8 mouse cellular contexts compared by ENCODE assay signal in the genomic region with DNA sequence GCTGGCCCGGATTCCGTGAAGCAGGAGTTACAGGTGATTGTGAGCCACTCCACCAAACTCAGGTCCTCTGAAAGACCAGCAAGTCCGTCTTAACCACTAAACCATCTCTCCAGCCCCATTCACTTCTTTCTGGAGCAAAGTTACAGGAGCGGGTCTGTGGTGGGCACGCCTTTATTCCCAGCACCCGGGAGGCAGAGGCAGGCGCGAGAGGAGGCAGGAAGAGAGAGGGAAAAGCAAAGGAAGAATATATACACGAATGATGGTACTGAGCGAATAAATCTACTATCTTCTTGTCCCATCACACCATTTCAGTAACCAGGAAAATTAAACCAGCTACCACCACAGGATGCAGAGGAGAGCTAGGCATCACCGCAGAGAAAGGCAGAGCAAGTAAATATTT. TPM values are rescaled to one million over a fixed set of nuclear protein-coding genes. Genes with fewer than 3 reads are reported as not detected.
DNase-seq lines count a peak whose midpoint lies in the region; ATAC-seq and TF ChIP-seq lines count a peak whose summit lies in the region.

No protein-coding gene starts in this region.

- H3K27me3 ChIP-seq in heart, embryonic 13.5 days (replicated peaks), result no peaks in the 10 kb centered on the region
- no peaks in the 10 kb centered on the region for H3K27me3 ChIP-seq in E14TG2a.4 (ENCODE audit: insufficient read depth, low read length)
- H3K27me3 ChIP-seq in forebrain, embryonic 12.5 days, result no peaks in the 10 kb centered on the region
- no peaks in the 10 kb centered on the region for H3K27me3 ChIP-seq in liver, embryonic 15.5 days

- peak overlapping the region; percentile 65 for H3K27ac ChIP-seq in heart, embryonic 13.5 days (replicated peaks)
- H3K27ac ChIP-seq in forebrain, embryonic 12.5 days, result peak overlapping the region; percentile 67
- H3K27ac ChIP-seq in liver, embryonic 15.5 days (replicated peaks), result peak overlapping the region; percentile 89

- TF ChIP-seq CTCF in E14TG2a.4 (conservative IDR thresholded peaks at IDR 0.05; ENCODE audit: low read length), result no peak

- H3K36me3 ChIP-seq in heart, embryonic 13.5 days, result peaks cover 41% of the 10 kb centered on the region
- peaks cover 43% of the 10 kb centered on the region for H3K36me3 ChIP-seq in E14TG2a.4 (ENCODE audit: insufficient read depth, low read length)
- peaks cover 27% of the 10 kb centered on the region for H3K36me3 ChIP-seq in forebrain, embryonic 12.5 days (replicated peaks)
- H3K36me3 ChIP-seq in liver, embryonic 15.5 days (replicated peaks), result peaks cover 42% of the 10 kb centered on the region

- ATAC-seq in heart, embryonic 13.5 days (ENCODE audit: extremely low read depth, insufficient number of reproducible peaks, low FRiP score, low TSS enrichment), result no peak
- ATAC-seq in forebrain, embryonic 12.5 days (ENCODE audit: low FRiP score), result no peak
- ATAC-seq in liver, embryonic 15.5 days (ENCODE audit: insufficient read depth), result peak; percentile 2; the same call in 1 of the 2 replicates

- no peak for DNase-seq in heart, adult 9 months (ENCODE audit: low spot score in 2 of 2)
- no peak for DNase-seq in left cerebral cortex, adult 9 months (ENCODE audit: low spot score in 2 of 2)
- DNase-seq in layer of hippocampus, adult 8-10 months (ENCODE audit: low spot score in 2 of 2), result no peak
- no peak for DNase-seq in frontal cortex, postnatal 10 days (ENCODE audit: low spot score in 2 of 2)

- H3K4me1 ChIP-seq in heart, embryonic 13.5 days, result peaks cover 39% of the 10 kb centered on the region
- peaks cover 72% of the 10 kb centered on the region for H3K4me1 ChIP-seq in E14TG2a.4 (replicated peaks; ENCODE audit: low read depth, low read length)
- peaks cover 22% of the 10 kb centered on the region for H3K4me1 ChIP-seq in forebrain, embryonic 12.5 days
- peaks cover 50% of the 10 kb centered on the region for H3K4me1 ChIP-seq in liver, embryonic 15.5 days (replicated peaks)

- peak overlapping the region; percentile 82 for H3K4me3 ChIP-seq in heart, embryonic 13.5 days
- H3K4me3 ChIP-seq in E14TG2a.4 (replicated peaks; ENCODE audit: low read length), result peak overlapping the region; percentile 89
- H3K4me3 ChIP-seq in forebrain, embryonic 12.5 days (replicated peaks), result peak overlapping the region; percentile 71
- peak overlapping the region; percentile 76 for H3K4me3 ChIP-seq in liver, embryonic 15.5 days (replicated peaks)

- peak overlapping the region; percentile 98 for H3K4me2 ChIP-seq in heart, embryonic 13.5 days
- H3K4me2 ChIP-seq in forebrain, embryonic 12.5 days, result peak overlapping the region; percentile 89
- H3K4me2 ChIP-seq in liver, embryonic 15.5 days, result peak overlapping the region; percentile 76

- H3K9ac ChIP-seq in heart, embryonic 13.5 days, result peak overlapping the region; percentile 88
- H3K9ac ChIP-seq in forebrain, embryonic 12.5 days, result peak overlapping the region; percentile 68
- peak overlapping the region; percentile 74 for H3K9ac ChIP-seq in liver, embryonic 15.5 days

- 8% methylated on average over 11 of the region's 11 CpGs for WGBS in heart, embryonic 13.5 days
- 11% methylated on average over 11 of the region's 11 CpGs for WGBS in forebrain, embryonic 12.5 days
- WGBS in liver, embryonic 15.5 days (ENCODE audit: insufficient replicate concordance), result 6% methylated on average over 11 of the region's 11 CpGs

- H3K9me3 ChIP-seq in heart, embryonic 13.5 days, result no peaks in the 10 kb centered on the region
- H3K9me3 ChIP-seq in E14TG2a.4 (ENCODE audit: low read length), result no peaks in the 10 kb centered on the region
- no peaks in the 10 kb centered on the region for H3K9me3 ChIP-seq in forebrain, embryonic 12.5 days
- no peaks in the 10 kb centered on the region for H3K9me3 ChIP-seq in liver, embryonic 15.5 days (replicated peaks)

RNA-seq across cellular contexts. Expression of a gene that starts 0.6 kb away (rescaled TPM):
- 18.4 and 19.4 TPM in 2 replicates for polyA plus RNA-seq in heart, embryonic 13.5 days (2015; fragmentation: Nextera tagmentation; extraction: Ambion mirVana)
- polyA plus RNA-seq in forebrain, embryonic 12.5 days (2016; fragmentation: Nextera tagmentation; extraction: Ambion mirVana), result 31.1 and 32.9 TPM in 2 replicates
- polyA plus RNA-seq in liver, embryonic 15.5 days (2015; fragmentation: Nextera tagmentation; extraction: Ambion mirVana), result 14.7 and 15.2 TPM in 2 replicates
- 10 to 100 TPM; 18.4 to 25.0 (median 23.4) TPM for total RNA-seq in layer of hippocampus, adult 8-10 months (2022)

RNA-seq across cellular contexts. Expression of a gene that starts 3.3 kb away (rescaled TPM):
- 451 and 478 TPM in 2 replicates for polyA plus RNA-seq in heart, embryonic 13.5 days (2015; fragmentation: Nextera tagmentation; extraction: Ambion mirVana)
- 124 and 137 TPM in 2 replicates for polyA plus RNA-seq in forebrain, embryonic 12.5 days (2016; fragmentation: Nextera tagmentation; extraction: Ambion mirVana)
- 422 and 473 TPM in 2 replicates for polyA plus RNA-seq in liver, embryonic 15.5 days (2015; fragmentation: Nextera tagmentation; extraction: Ambion mirVana)
- total RNA-seq in layer of hippocampus, adult 8-10 months (2022), result 10 to 100 TPM; 38.4 to 45.2 (median 38.8) TPM
